Mouse (Mus musculus) limb, embryonic 10.5 days (tissue): ENCODE data around the gene Gm16253. TPM values are rescaled to one million over a fixed set of nuclear protein-coding genes. Genes with fewer than 3 reads are reported as not detected.

ENCODE experiments used
- DNase-seq: peaks from one replicate; pipeline ENCODE4 v3.0.0-alpha.2; 2017; ENCODE audit warnings: low spot score
- H3K27ac ChIP-seq: fragments of 300-500 bp; sonication (generic); 2 replicates; pipeline ENCODE4 v1.5.1; 2016; ENCODE audit warnings: mild to moderate bottlenecking
- H3K27me3 ChIP-seq: fragments of 300-500 bp; sonication (generic); 2 replicates; pipeline ENCODE4 v1.6.1; 2016; ENCODE audit warnings: low read depth, mild to moderate bottlenecking; ENCODE audit not compliant: poor library complexity, severe bottlenecking
- H3K36me3 ChIP-seq: fragments of 300-500 bp; sonication (generic); 2 replicates; pipeline ENCODE4 v1.6.1; 2016; ENCODE audit warnings: mild to moderate bottlenecking, moderate library complexity
- H3K4me1 ChIP-seq: fragments of 300-500 bp; sonication (generic); 2 replicates; pipeline ENCODE4 v1.6.1; 2016
- H3K4me3 ChIP-seq: fragments of 300-500 bp; sonication (generic); 2 replicates; pipeline ENCODE4 v1.5.1; 2016; ENCODE audit warnings: mild to moderate bottlenecking, moderate library complexity
- H3K9me3 ChIP-seq: fragments of 300-500 bp; sonication (generic); replicated peaks from 2 replicates; pipeline ENCODE4 v1.6.1; 2016; ENCODE audit warnings: mild to moderate bottlenecking
- WGBS: fragments of 180-500 bp; shearing (Covaris S2); methylation state at CpG from one replicate; pipeline ENCODE4 v1.1.7; 2016; 5-methylcytosine and 5-hydroxymethylcytosine counted together
- polyA plus RNA-seq: library from polyadenylated mRNA; unstranded; fragments of >200 nt; fragmentation: Nextera tagmentation; extraction: Ambion mirVana; gene quantifications from 2 replicates; pipeline ENCODE4 v1.2.1, GENCODE M21; 2016

The Gm16253 gene
- polyA plus RNA-seq, 1 experiment from 2014 or later: 2.0 TPM

DNA sequence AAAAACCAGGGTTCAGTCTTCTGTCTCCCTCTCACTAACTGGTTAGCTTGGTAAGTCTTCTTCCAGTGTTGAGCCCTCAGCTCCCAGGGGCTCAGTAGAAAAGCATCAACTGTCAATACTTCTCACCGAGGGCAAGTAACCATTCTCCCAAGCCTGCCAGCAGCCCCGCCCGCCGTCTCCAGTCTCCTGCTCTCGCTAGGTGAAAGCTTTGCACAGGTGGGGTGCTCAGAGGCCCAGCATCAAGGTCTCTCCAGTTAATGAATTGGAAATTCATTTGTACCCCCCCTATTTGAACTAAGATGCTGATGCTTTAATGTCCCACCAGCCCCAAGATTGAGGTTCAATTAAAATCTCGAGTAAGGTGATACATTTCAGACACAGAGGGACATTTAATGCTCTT is 4.4 kb downstream of the Gm16253 start:
- WGBS: 34% methylated on average over 6 of the region's 6 CpGs
- Histone ChIP-seq H3K27me3 (peaks cover 11% of the 10 kb centered on the region), H3K36me3 (no peaks in the 10 kb centered on the region), H3K4me1 (peaks cover 33% of the 10 kb centered on the region), H3K9me3 (no peaks in the 10 kb centered on the region), H3K27ac (no peak overlapping the region), H3K4me3 (no peak overlapping the region)
- DNase-seq: no peak

DNA sequence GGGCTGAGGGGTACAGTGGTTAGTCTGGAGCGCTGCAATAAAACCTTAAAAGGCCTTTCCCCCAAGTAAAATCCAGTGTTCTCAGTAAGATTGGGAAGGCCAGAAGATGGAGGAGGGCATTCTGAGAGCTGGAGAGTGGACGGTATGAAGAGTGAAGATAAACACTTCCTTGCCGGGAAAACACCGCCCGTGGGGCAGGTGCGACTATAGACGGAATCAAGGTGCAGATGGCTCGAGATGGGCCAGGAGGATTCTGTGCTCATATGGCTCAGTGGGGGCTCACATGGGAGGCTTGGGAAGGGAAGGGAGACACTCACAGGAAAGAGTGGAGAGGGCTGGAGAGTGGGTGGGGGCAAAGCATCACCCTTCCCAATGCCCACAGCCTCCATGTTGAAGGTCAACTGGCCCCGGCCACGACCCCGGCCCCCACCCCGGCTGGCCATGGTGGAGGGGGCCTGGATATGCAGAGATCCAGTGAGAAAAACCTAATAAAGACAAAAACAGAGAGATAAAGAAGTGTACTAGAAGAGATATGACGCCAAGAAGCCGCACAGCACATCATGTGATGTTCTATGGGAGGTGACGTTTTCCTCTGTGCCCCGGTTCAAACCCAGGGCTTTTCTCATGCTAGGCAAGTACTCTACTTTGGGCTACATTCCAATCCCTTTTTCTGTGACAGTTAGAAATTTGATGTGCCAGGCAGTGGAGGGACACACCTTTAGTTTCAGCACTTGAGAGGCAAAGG is 5.2 kb downstream of the Gm16253 start:
- Histone ChIP-seq H3K4me1 (peaks cover 25% of the 10 kb centered on the region), H3K27me3 (peaks cover 11% of the 10 kb centered on the region), H3K4me3 (no peak overlapping the region), H3K27ac (no peak overlapping the region), H3K9me3 (no peaks in the 10 kb centered on the region), H3K36me3 (no peaks in the 10 kb centered on the region)
- no peak for DNase-seq
- WGBS: 85% methylated on average over 16 of the region's 16 CpGs

DNA sequence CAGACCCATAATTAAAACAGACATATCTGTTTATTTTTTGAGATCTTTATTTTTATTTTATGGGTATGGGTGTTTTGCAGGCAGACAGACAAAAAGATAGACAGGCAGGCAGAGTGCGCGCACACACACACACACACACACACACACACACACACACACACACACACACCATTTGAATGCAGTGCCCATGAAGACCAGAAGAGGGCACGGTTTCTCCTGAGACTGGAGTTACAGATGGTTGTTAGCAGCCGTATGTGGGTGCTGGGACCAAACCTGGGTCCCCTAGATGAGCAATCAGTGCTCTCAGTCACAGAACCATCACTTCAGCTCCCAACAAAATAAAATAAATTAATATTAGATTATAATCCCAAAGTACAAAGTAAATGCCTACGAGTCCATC is 6.6 kb downstream of the Gm16253 start:
- H3K4me3 ChIP-seq: no peak overlapping the region
- no peaks in the 10 kb centered on the region for H3K9me3 ChIP-seq
- DNase-seq: no peak
- H3K27me3 ChIP-seq: peaks cover 11% of the 10 kb centered on the region
- peaks cover 14% of the 10 kb centered on the region for H3K4me1 ChIP-seq
- WGBS: 91% methylated on average over 5 of the region's 5 CpGs
- H3K36me3 ChIP-seq: no peaks in the 10 kb centered on the region; the same call in 1 of the 2 replicates
- no peak overlapping the region for H3K27ac ChIP-seq

DNA sequence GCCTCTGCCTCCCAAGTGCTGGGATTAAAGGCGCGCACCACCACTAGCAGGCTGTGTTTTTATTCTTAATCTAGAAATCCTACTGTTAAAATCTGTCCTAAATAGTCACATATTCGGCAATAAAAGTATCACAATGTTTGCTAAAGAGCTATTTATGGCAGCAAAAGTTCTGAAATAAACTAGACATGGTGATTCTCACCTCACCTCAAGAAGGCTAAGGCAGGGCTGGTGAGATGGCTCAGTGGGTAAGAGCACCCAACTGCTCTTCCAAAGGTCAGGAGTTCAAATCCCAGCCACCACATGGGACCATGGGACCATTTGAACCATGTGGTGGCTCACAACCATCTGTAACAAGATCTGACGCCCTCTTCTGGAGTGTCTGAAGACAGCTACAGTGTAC is 13.9 kb downstream of the Gm16253 start:
- H3K4me3 ChIP-seq: no peak overlapping the region
- H3K9me3 ChIP-seq: no peaks in the 10 kb centered on the region
- H3K4me1 ChIP-seq: peaks cover 9% of the 10 kb centered on the region
- no peak for DNase-seq
- peaks cover 4% of the 10 kb centered on the region; the same call in 1 of the 2 replicates for H3K36me3 ChIP-seq
- H3K27me3 ChIP-seq: peaks cover 19% of the 10 kb centered on the region
- 87% methylated on average over 4 of the region's 4 CpGs for WGBS
- H3K27ac ChIP-seq: no peak overlapping the region

DNA sequence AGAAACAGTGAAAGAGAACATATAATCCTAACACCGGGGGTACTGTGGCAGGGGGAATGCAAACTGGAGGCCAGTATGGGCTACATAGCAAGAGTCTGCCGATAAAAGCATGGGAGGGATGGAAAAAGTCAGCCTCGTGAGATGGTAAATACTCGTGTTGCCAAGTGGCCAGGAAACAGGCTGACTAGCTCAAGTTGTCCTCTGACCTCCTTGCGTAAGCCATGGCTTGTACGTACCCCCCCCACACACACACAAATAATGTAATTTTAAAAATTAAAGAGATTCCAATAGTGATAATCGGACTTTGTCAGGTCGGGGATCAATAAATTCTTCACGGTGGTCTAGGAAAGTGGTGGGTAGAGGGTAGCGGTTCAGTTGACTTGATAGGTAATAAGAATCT is 16.6 kb downstream of the Gm16253 start:
- no peak for DNase-seq
- 2% methylated on average over 10 of the region's 10 CpGs for WGBS

DNA sequence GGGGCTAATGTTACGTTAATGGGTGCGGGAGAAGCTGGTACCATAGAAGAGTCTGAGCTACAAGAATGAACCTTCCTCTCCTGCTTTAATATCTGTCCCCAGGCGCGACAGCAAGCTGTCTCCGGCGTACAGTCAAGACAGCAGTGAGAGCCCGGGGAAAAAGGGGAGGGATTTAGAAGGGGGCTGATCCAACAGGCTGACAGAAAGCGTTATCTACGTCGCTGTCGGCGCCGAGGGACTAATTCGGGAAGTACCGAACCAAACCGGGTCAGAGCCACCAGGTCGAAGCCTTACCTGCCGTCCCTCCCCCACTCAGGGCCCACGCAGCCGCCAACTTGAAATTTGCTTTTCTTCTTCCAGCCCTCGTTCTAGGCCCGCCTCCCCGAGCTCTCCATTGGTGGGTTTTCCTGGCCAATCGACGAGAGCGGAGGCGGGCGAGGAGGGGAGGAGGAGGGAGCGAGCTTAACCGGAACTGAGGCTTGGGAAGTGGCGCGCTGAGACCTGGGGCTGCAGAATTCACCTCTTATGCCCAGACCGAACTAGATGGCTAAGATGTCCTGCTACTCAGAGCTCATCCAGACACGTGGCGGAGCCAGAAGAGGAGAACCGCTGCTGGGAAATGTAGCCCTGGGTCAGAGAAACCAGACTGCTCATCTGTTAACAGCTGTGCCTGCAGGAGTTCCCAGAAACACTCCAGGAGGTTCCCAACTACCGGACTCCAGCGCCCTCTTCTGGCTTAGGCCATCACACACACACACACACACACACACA is 17.2 kb downstream of the Gm16253 start, which contains the start of gene Polr3gl:
TSS of gene Polr3gl (minus strand) at position 392 of the 771 bp plus-strand sequence.
- WGBS: under 1% methylated on average over 38 of the region's 38 CpGs
- peak; percentile 94 for DNase-seq
- peaks cover 4% of the 10 kb centered on the region; the same call in 1 of the 2 replicates for H3K36me3 ChIP-seq
- no peaks in the 10 kb centered on the region for H3K9me3 ChIP-seq
- peak within 1 kb of the TSS; percentile 90 for H3K27ac ChIP-seq
- peaks cover 42% of the 10 kb centered on the region for H3K4me1 ChIP-seq
- peak within 1 kb of the TSS; percentile 69 for H3K4me3 ChIP-seq
- H3K27me3 ChIP-seq: peaks cover 40% of the 10 kb centered on the region

More for the DNA sequence above, 16.6 kb downstream of the Gm16253 start:
- Histone ChIP-seq H3K4me3 (peak overlapping the region; percentile 69), H3K9me3 (no peaks in the 10 kb centered on the region), H3K27me3 (peaks cover 34% of the 10 kb centered on the region), H3K27ac (peak overlapping the region; percentile 90), H3K36me3 (peaks cover 4% of the 10 kb centered on the region; the same call in 1 of the 2 replicates), H3K4me1 (peaks cover 36% of the 10 kb centered on the region)

DNA sequence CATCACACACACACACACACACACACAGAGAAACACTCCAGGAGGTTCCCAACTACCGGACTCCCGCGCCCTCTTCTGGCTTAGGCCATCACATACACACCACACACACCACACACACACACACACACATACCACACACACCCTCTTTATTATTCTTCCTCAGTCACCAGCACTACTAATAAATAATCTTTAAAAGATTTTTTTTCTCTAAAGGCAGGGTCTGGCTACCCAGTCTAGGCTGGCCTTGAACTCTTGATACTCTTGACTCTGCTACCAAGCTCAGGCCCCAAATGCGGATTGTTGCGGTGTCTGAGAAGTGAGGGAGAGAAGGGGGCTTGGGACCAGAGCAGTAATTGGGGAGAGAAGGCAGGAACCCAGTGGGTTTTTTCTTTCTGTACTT is 18.1 kb downstream of the Gm16253 start:
- no peak overlapping the region for H3K4me3 ChIP-seq
- H3K27me3 ChIP-seq: peaks cover 49% of the 10 kb centered on the region
- H3K9me3 ChIP-seq: no peaks in the 10 kb centered on the region
- no peak overlapping the region for H3K27ac ChIP-seq
- WGBS: 82% methylated on average over 5 of the region's 5 CpGs
- DNase-seq: no peak
- peaks cover 47% of the 10 kb centered on the region for H3K4me1 ChIP-seq
- peaks cover 4% of the 10 kb centered on the region; the same call in 1 of the 2 replicates for H3K36me3 ChIP-seq

DNA sequence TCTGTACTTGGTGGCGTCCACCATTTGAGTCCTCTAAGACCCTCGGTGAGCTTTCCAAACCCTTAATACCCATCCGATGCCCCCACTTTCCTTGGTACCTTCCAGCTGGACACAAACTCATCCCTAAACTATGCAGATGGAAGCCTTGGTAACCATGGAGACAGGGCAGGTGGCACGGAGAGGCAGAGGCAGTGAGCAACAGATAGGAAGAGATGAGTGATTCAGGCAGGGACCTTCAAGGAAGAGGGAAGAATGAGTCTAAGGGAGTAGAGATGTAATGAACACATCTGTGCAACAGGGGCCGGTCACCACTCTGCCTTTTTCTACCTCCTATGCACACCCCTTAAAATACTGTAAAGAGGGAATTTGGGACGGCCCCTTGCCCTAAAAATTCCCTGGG is 18.9 kb downstream of the Gm16253 start:
- Histone ChIP-seq H3K4me1 (peaks cover 51% of the 10 kb centered on the region), H3K36me3 (no peaks in the 10 kb centered on the region), H3K4me3 (peak overlapping the region; percentile 67), H3K27me3 (peaks cover 51% of the 10 kb centered on the region), H3K9me3 (no peaks in the 10 kb centered on the region), H3K27ac (no peak overlapping the region)
- DNase-seq: no peak
- WGBS: 27% methylated on average over 6 of the region's 6 CpGs

DNA sequence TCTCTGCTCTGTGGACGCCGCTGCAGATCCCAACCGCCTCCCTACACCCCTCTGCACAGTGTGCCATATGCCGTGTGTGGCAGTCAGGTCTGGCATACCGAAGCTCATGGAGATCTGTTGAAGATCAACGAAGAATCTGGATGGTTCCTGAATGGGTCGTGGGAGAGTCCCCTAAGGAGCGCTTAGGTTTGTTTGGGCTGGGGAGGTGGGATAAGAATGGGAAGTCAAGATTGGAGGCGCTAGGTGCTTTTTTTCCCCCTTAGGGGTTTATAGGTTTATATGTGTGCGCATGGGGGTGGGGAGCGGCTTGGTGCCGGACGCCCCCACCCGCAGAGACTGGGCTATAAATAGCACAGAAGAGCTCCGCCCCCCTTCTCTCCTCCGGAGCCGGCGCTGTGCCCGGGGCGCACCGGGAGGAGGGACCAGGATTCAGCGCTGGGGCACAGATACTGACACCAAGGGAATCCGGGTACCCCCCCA is 19.5 kb downstream of the Gm16253 start, which contains the start of gene Ankrd34a:
TSS of gene Ankrd34a (plus strand) at position 409 of the 480 bp plus-strand sequence.
- peaks cover 51% of the 10 kb centered on the region for H3K27me3 ChIP-seq
- H3K4me1 ChIP-seq: peaks cover 57% of the 10 kb centered on the region
- peak within 1 kb of the TSS; percentile 67 for H3K4me3 ChIP-seq
- no peaks in the 10 kb centered on the region for H3K9me3 ChIP-seq
- H3K27ac ChIP-seq: peak within 1 kb of the TSS; percentile 83
- H3K36me3 ChIP-seq: no peaks in the 10 kb centered on the region
- peak; percentile 44 for DNase-seq
- WGBS: 1% methylated on average over 23 of the region's 23 CpGs

DNA sequence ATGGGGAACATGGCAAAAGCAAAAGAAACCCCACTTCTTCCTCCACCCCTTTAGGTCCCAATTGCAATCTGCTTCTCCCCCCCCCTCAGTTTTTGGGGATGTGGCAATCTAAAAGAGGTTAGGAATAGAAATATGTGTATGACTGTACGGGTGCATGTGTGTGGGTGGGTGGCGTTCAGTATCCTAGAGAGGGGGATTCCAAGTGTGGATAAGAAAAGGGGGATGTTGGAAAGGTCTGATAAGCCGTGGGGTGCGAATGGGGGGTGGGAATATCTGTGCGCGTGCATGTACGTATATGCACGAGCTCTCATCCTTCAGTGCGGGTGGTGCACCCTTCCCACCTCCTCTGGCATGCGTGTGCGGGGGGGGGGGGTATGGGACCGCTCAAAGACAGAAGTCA is 20.1 kb downstream of the Gm16253 start:
- 3% methylated on average over 10 of the region's 12 CpGs for WGBS
- H3K27me3 ChIP-seq: peaks cover 51% of the 10 kb centered on the region
- peak overlapping the region; percentile 67 for H3K4me3 ChIP-seq
- DNase-seq: no peak
- peaks cover 63% of the 10 kb centered on the region for H3K4me1 ChIP-seq
- H3K36me3 ChIP-seq: no peaks in the 10 kb centered on the region
- peak overlapping the region; percentile 83 for H3K27ac ChIP-seq
- no peaks in the 10 kb centered on the region for H3K9me3 ChIP-seq

DNA sequence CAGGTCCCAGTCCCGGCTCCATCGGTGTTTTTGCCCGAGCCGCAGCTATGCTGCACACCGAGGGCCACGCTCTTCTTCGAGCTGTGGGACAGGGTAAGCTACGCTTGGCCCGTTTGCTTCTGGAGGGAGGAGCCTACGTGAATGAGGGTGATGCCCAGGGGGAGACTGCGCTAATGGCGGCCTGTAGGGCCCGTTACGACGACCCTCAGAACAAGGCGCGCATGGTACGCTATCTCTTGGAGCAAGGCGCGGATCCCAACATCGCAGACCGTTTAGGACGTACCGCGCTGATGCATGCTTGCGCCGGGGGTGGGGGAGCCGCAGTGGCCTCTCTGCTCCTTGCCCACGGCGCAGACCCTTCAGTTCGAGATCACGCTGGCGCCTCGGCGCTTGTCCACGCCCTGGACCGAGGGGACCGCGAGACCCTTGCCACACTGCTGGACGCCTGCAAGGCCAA is 20.7 kb downstream of the Gm16253 start:
- H3K4me1 ChIP-seq: peaks cover 69% of the 10 kb centered on the region
- no peaks in the 10 kb centered on the region for H3K36me3 ChIP-seq
- peak overlapping the region; percentile 83 for H3K27ac ChIP-seq
- under 1% methylated on average over 40 of the region's 40 CpGs for whole genome bisulfite sequencing
- H3K27me3 ChIP-seq: peaks cover 46% of the 10 kb centered on the region
- no peaks in the 10 kb centered on the region for H3K9me3 ChIP-seq
- H3K4me3 ChIP-seq: peak overlapping the region; percentile 67
- peak; percentile 66 for DNase-seq

DNA sequence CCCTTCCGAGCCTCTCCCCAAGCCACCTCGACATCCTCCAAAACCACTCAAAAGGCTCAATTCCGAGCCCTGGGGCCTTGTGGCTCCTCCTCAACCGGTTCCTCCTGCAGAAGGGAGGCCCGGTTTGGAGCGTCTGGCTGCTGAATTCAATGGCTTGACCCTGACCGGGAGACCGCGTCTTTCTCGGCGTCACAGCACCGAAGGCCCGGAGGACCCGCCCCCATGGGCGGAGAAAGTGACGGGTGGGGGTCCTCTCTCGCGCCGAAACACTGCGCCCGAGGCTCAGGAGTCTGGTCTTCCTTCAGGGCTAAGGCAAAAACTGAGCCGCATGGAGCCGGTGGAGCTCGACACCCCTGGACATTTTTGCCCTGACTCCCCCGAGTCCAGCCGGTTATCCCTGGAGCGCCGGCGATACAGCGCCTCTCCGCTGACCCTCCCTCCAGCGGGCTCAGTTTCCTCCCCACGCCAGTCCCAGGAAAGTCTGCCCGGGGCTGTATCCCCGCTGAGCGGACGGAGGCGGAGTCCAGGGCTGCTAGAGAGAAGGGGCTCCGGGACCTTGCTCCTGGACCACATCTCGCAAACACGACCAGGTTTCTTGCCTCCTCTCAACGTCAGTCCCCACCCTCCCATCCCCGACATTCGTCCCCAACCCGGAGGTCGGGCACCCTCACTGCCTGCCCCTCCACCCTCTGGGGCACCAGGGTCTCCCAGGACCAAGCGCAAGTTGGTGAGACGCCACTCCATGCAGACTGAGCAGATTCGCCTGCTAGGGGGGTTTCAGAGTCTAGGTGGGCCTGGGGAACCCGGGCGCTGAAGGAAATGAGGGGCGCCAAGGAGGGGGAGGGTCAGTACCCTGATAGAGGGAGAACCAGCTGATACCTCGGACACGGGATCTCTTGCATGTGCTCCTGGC is 21.6 kb downstream of the Gm16253 start:
- H3K4me3 ChIP-seq: peak overlapping the region; percentile 67
- 0 out of 2 replicates have a peak, but pooled peaks cover under 1% of the 10 kb centered on the region for H3K36me3 ChIP-seq
- peak overlapping the region; percentile 83 for H3K27ac ChIP-seq
- H3K9me3 ChIP-seq: no peaks in the 10 kb centered on the region
- H3K4me1 ChIP-seq: peaks cover 75% of the 10 kb centered on the region
- DNase-seq: peak; percentile 80
- under 1% methylated on average over 54 of the region's 54 CpGs for WGBS
- H3K27me3 ChIP-seq: peaks cover 42% of the 10 kb centered on the region
